Mouse (Mus musculus) forebrain, postnatal 0 days (tissue): ENCODE measurements around the gene Dbx1. TPM values are rescaled to one million over a fixed set of nuclear protein-coding genes. Genes with fewer than 3 reads are reported as not detected.
A peak's percentile ranks its signal among the peaks of the same experiment; 100 is the strongest.

Experiments used
- ATAC-seq: fragments of 200-750 bp; cut with Nextera tagmentation; 2 replicates; pipeline ENCODE4 v1.8.0; 2017; ENCODE audit warnings: mild to moderate bottlenecking, moderate library complexity
- DNase-seq: peaks from one replicate; pipeline ENCODE4 v3.0.0-alpha.2; 2015
- H3K27ac ChIP-seq: fragments of 300-500 bp; sonication (generic); 2 replicates; pipeline ENCODE4 v1.5.1; 2014; ENCODE audit warnings: low read depth, mild to moderate bottlenecking, antibody characterized with exemption, low read length, moderate library complexity, mixed read lengths
- H3K27me3 ChIP-seq: fragments of 300-500 bp; sonication (generic); 2 replicates; pipeline ENCODE4 v1.6.1; 2014; ENCODE audit warnings: mild to moderate bottlenecking, low read length, mixed read lengths; ENCODE audit not compliant: insufficient read depth
- H3K36me3 ChIP-seq: fragments of 300-500 bp; sonication (generic); 2 replicates; pipeline ENCODE4 v1.6.1; 2014; ENCODE audit warnings: mild to moderate bottlenecking, moderate library complexity; ENCODE audit not compliant: insufficient read depth
- H3K4me1 ChIP-seq: fragments of 300-500 bp; sonication (generic); 2 replicates; pipeline ENCODE4 v1.6.1; 2014; ENCODE audit warnings: antibody characterized with exemption; ENCODE audit not compliant: insufficient read depth
- H3K4me2 ChIP-seq: fragments of 300-500 bp; sonication (generic); 2 replicates; pipeline ENCODE4 v1.6.1; 2014; ENCODE audit warnings: low read depth, mild to moderate bottlenecking, moderate library complexity
- H3K4me3 ChIP-seq: fragments of 300-500 bp; sonication (generic); 2 replicates; pipeline ENCODE4 v1.5.1; 2014; ENCODE audit warnings: low read depth, low read length, mixed read lengths
- H3K9ac ChIP-seq: fragments of 300-500 bp; sonication (generic); 2 replicates; pipeline ENCODE4 v1.6.1; 2014; ENCODE audit warnings: mild to moderate bottlenecking
- H3K9me3 ChIP-seq: fragments of 300-500 bp; sonication (generic); 2 replicates; pipeline ENCODE4 v1.6.1; 2016; ENCODE audit warnings: low read length
- CTCF ChIP-seq: sonication (generic); IDR thresholded peaks from 2 replicates; pipeline ENCODE4 v1.5.1; 2016; ENCODE audit warnings: antibody characterized with exemption, control low read depth, low read depth
- WGBS: fragments of 180-500 bp; shearing (Covaris S2); extraction: QIAGEN DNeasy Blood & Tissue Kit; methylation state at CpG from one replicate; pipeline ENCODE4 v1.1.7; 2014; 5-methylcytosine and 5-hydroxymethylcytosine counted together
- polyA plus RNA-seq: library from polyadenylated mRNA; unstranded; fragments of >200 nt; fragmentation: Nextera tagmentation; extraction: Ambion mirVana; gene quantifications from 2 replicates; pipeline ENCODE4 v1.2.1, GENCODE M21; 2015
- total RNA-seq: library from RNA; depleted of rRNA; stranded (reverse); fragments of >200 nt; gene quantifications from 2 replicates; pipeline ENCODE4 v1.2.3, GENCODE M21; 2014

The Dbx1 gene
- total and polyA plus RNA-seq, 2 experiments from 2014 or later = 0.33 to 0.61 TPM

DNA sequence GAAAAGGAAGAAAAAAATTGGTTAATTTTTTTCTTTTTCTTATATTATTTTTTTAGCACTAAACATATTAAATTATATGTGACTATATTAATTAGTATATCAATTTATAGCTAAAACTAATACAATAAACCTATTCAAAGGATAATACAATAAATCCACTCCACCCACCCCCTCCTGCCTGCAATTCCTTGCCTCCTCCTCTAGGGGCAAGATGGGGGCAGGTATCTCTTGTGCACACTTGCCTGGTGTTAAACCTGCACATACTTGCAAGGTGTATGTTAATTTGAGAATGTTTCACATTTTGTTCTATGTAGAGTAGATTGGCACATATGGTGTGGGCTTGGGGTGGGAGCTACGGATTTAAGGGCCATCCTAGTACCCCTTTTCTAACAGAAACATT, 16.5 kb downstream of the Dbx1 start:
- H3K27me3 ChIP-seq = peaks cover 43% of the 10 kb centered on the region
- H3K27ac ChIP-seq = no peak overlapping the region
- ATAC-seq (no peak), DNase-seq (no peak)
- 71% methylated on average over 1 of the region's 1 CpGs for WGBS
- H3K9me3 ChIP-seq = no peaks in the 10 kb centered on the region
- no peak overlapping the region for H3K4me2 ChIP-seq
- H3K4me1 ChIP-seq = no peaks in the 10 kb centered on the region
- no peaks in the 10 kb centered on the region for H3K36me3 ChIP-seq
- H3K9ac ChIP-seq = no peak overlapping the region
- TF ChIP-seq CTCF = no peak
- no peak overlapping the region for H3K4me3 ChIP-seq

DNA sequence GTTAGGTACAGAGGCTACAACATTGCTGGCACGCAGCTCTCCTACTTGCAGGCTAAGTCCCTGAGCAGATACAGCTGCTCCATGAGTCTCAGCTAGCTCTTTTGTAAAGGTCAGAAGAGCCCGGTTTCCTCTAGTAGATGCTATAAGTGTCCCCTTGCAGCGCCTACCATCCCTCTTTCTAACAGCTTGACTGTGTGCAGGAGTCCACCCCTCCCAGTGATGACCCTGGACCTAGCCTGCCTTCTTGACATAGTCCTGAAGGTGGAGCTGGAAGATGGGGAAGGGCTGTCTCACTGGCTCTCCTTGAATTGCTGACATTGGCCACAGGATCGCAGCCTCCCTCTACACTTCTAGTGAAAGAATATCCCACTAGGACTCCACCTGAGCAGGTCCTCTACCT, 19.6 kb downstream of the Dbx1 start:
- DNase-seq (no peak), ATAC-seq (no peak)
- H3K9me3 ChIP-seq = no peaks in the 10 kb centered on the region
- H3K4me2 ChIP-seq = no peak overlapping the region
- no peak overlapping the region for H3K27ac ChIP-seq
- H3K4me1 ChIP-seq = no peaks in the 10 kb centered on the region
- TF ChIP-seq CTCF = no peak; the same call in 1 of the 2 replicates
- no peaks in the 10 kb centered on the region for H3K36me3 ChIP-seq
- H3K4me3 ChIP-seq = no peak overlapping the region
- H3K9ac ChIP-seq = no peak overlapping the region
- WGBS = 75% methylated on average over 4 of the region's 4 CpGs
- peaks cover 27% of the 10 kb centered on the region for H3K27me3 ChIP-seq

DNA sequence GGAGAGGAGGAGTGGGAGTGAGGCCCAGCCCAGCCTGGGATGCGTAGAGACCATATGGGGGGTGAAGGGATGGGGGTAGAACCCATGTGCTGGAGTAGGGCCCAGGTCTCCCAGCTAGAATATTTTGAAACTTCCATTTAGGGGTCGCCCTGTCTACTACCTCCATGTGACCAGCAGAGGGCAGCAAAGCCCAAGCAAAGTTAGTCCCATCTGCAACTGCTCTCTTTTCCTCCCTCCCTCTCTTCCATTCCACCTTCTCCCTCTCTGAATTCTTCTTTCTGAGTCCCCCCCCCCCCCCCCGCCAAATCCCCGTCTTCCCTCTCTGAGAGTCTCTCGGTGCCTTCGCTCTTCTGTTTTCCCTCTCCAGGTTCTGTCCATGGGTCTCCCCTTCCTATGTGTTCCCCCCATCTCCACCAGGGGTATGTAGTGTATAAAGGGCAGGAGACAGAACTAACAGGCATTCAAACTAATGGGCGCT, 20.4 kb downstream of the Dbx1 start:
- Histone ChIP-seq H3K36me3 (no peaks in the 10 kb centered on the region), H3K4me1 (no peaks in the 10 kb centered on the region), H3K9me3 (no peaks in the 10 kb centered on the region), H3K4me2 (no peak overlapping the region; the same call in 1 of the 2 replicates), H3K27me3 (peaks cover 27% of the 10 kb centered on the region), H3K9ac (no peak overlapping the region), H3K4me3 (no peak overlapping the region), H3K27ac (no peak overlapping the region)
- DNase-seq (peak; percentile 84), ATAC-seq (peak; percentile 87)
- TF ChIP-seq CTCF = peak; percentile 87
- 6% methylated on average over 6 of the region's 7 CpGs for WGBS

DNA sequence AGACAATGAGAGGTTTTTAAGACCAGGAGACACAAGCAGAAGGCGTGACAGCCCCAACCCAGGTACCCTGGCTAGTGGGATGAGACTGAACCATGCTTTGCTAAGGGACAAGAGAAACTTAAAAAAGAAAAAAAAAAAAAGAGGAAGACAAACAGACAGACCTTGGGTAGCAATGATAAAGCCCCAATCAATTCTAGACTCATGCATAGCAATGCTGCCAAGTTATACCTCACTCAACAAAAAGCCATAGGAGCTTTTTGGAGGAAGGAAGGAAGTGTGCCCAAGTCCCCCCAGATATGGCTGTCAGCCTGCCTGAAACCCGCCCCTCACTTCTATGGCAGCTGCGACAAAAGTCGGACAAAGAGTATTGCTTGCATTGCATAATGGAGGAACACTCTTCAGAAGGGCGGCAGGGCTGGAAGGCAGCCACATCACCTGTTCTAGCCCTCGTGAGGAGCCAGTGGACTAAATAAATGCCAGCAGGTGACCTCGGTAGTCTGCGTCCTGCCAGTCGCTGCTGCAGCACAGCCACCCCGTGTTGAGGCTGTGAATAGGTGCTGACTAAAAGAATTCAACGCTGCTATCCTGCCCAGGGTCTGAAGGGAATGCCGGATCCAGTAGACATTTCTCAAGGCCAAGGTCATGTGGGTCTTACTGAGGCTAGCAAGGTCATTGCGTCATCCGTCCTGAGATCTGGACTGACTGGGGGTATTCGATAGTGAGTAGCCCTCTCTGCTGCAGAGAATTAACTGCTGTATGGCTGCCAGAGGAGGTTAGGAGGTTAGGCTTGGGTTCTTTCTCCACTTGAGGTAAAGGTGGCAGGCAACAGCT, 31.5 kb downstream of the Dbx1 start:
- no peak for DNase-seq
- H3K27me3 ChIP-seq = no peaks in the 10 kb centered on the region
- no peak for ATAC-seq
- no peak overlapping the region for H3K4me2 ChIP-seq
- 84% methylated on average over 15 of the region's 15 CpGs for WGBS
- no peak overlapping the region for H3K27ac ChIP-seq
- no peak for TF ChIP-seq CTCF
- no peak overlapping the region for H3K9ac ChIP-seq
- H3K36me3 ChIP-seq = peaks cover 30% of the 10 kb centered on the region
- no peaks in the 10 kb centered on the region for H3K9me3 ChIP-seq
- H3K4me1 ChIP-seq = no peaks in the 10 kb centered on the region
- no peak overlapping the region for H3K4me3 ChIP-seq

DNA sequence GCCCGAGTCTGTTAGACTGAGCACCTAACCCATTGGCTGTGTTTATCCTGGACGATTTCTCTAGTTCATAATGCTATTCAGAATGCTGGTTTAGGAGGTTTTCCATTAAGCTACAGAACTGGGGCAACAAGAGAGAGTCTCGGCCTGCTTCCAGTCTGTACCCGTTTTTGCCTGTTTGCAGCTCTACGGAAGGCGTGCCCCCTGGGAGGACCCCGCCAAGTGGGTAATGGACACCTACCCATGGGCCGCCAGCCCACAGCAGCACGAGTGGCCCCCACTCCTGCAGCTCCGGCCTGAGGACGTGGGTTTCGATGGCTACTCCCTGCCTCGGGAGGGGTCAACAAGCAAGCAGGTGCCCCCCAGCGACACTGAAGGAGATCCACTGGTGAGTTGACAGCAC, 32.4 kb downstream of the Dbx1 start:
- ATAC-seq = no peak
- no peak overlapping the region for H3K27ac ChIP-seq
- H3K9me3 ChIP-seq = no peaks in the 10 kb centered on the region
- H3K27me3 ChIP-seq = no peaks in the 10 kb centered on the region
- no peaks in the 10 kb centered on the region for H3K4me1 ChIP-seq
- 94% methylated on average over 14 of the region's 14 CpGs for WGBS
- no peak for TF ChIP-seq CTCF
- H3K4me3 ChIP-seq = no peak overlapping the region
- H3K36me3 ChIP-seq = peaks cover 39% of the 10 kb centered on the region
- H3K4me2 ChIP-seq = no peak overlapping the region
- no peak for DNase-seq
- H3K9ac ChIP-seq = no peak overlapping the region

DNA sequence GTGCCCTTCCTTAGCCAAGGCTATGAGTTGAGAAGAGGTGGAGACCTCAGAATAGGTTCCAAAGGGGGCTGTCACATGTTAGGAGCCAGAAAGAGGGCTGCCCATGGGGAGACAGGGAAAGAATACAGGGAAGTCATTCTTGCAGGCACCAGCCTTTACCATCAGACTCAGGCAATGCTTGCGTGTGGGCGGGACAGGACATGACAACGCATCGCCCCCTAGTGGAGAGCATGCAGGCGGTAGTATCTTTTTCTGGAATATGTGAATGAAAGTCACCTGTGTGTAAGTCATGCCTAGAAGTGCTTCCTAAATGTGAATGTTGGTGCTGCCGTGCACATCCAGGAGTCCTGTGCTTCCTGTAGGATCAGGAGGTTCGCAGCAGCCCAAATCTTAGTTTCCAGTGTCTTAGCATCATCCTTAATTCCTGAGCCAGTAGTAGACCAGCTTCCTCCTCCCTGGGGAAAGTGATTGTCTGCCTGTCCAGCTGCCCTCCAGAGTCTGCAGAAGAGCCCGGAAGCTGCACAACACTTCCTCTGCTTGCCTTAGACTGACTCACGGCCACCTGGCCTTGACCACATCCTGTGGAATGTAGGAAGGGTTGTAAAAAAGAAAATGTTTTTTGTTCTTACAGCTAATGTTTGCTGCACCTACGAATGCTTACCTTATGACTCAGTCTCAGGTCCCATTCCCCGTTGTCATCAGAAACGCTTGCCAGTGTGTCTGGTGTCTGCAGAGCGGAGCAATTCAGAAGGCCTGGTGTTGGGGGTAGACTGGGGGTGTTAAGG, 35.3 kb downstream of the Dbx1 start:
- no peaks in the 10 kb centered on the region for H3K27me3 ChIP-seq
- H3K4me1 ChIP-seq = no peaks in the 10 kb centered on the region
- ATAC-seq = peak; percentile 71
- H3K4me3 ChIP-seq = no peak overlapping the region
- peaks cover 63% of the 10 kb centered on the region for H3K36me3 ChIP-seq
- H3K4me2 ChIP-seq = no peak overlapping the region
- H3K9ac ChIP-seq = no peak overlapping the region
- peak; percentile 75 for DNase-seq
- no peak overlapping the region for H3K27ac ChIP-seq
- H3K9me3 ChIP-seq = no peaks in the 10 kb centered on the region
- peak; percentile 86 for TF ChIP-seq CTCF
- WGBS = 53% methylated on average over 13 of the region's 13 CpGs

DNA sequence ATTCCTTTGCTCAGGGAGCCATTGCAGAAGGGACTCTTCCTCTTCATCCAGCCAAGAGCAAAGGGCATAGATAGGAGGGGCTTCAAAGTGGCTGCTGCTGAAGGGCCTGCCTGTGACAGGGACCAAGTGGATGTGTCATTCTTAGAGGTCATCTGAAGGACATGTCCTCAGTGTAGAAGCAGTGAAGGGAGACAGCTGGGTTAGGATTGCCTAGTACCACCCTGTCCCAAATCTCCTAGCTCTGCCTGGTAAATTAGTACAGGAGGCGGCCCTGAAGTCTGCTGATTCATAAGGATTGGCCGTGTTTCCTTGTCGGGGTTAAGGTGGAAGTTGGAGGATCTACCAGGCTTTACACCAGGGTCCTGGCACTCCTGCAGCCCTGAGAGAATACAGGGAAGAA, 36.7 kb downstream of the Dbx1 start:
- Histone ChIP-seq H3K4me3 (no peak overlapping the region), H3K9me3 (no peaks in the 10 kb centered on the region), H3K4me1 (no peaks in the 10 kb centered on the region), H3K9ac (no peak overlapping the region), H3K27ac (no peak overlapping the region), H3K27me3 (no peaks in the 10 kb centered on the region), H3K36me3 (peaks cover 64% of the 10 kb centered on the region), H3K4me2 (no peak overlapping the region)
- ATAC-seq = no peak
- no peak for TF ChIP-seq CTCF
- WGBS = 97% methylated on average over 3 of the region's 3 CpGs
- no peak for DNase-seq
